Mouse (Mus musculus) lung, postnatal 0 days (tissue): ENCODE results near the gene Gm12185.

Experiments used
- CTCF ChIP-seq: IDR thresholded peaks from 2 replicates; pipeline ENCODE4 v1.5.1; 2016; ENCODE audit warnings: antibody characterized with exemption, mild to moderate bottlenecking
- EP300 ChIP-seq: IDR thresholded peaks from 2 replicates; pipeline ENCODE4 v1.6.1; 2016; ENCODE audit warnings: antibody characterized with exemption, mild to moderate bottlenecking, control low read depth

DNA sequence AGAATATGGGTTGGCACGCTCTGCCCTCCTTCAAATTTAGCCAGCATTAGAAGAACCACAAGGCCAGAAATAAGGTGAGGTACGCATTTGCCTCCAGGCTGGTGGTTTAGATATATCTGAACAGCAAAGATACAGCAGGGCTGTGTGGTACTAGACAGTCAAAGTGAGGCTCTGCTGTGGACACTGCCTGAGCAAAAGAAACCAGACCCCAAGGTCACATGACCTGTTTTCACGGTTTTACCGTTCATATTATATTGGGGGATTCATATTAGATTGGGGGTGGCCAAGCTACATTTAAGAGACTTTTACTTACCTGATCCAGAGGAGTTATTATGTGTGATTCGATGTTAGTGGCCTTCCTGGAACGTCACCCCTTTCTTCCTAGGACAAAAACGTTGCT is 121.2 kb downstream of the Gm12185 start:
- TF ChIP-seq CTCF (no peak), EP300 (no peak)
